Mouse (Mus musculus): Measurements from ENCODE around the gene Adamtsl4.
A peak's percentile ranks its signal among the peaks of the same experiment; 100 is the strongest.
"Not testable (repeated sequence)": the region's sequence is repeated elsewhere in the genome, so short reads cannot be mapped to it uniquely, and the experiment has no call there.

Gene Adamtsl4

DNA sequence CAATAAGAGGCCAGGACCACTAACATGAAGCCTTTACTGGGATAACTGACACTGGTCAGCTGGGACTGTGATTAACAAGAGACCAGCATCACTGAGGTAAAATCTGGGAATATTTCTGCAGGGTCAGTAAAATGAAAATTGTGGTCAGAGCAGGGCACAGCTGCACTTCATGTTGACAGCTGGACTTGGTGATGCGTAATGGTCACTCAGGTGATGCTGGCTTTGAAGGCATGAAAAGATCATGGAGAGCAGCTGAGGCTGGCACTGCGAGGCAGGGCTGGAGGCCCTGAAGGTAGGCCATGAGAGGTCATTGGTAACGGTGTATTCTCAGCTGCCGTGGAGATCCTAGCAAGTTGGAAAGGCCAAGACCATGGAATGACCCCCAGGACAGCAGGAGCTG lies 10.6 kb upstream of the Adamtsl4 start:
- no peak for DNase-seq

DNA sequence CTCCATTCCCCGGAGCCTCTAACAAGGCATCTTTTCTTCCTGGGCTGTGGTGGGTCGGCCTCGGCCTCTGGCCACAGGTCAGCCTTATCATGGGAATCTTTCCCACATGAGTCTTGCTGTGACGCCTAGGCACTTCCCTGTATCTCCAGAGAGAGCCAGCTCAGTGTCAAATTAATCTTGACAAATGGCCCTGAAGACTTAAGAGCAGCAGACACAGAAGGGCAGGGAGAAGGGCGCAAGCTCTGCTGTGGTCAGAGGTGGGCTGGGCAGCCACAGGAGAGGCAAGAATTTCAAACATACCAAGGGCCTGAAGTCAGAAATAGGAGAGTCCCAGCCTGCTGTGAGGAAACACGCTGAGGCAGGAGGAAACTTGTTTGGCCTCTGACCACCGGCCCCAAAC lies 8.6 kb upstream of the Adamtsl4 start:
- no peak for DNase-seq

- DNase-seq, result no peak
Observed at GRCm38 (mm10) chr3:95695796-95696195, 8.1 kb upstream of the Adamtsl4 start.

- no peak for DNase-seq
Observed at GRCm38 (mm10) chr3:95694808-95695703, 7.3 kb upstream of the Adamtsl4 start.

DNA sequence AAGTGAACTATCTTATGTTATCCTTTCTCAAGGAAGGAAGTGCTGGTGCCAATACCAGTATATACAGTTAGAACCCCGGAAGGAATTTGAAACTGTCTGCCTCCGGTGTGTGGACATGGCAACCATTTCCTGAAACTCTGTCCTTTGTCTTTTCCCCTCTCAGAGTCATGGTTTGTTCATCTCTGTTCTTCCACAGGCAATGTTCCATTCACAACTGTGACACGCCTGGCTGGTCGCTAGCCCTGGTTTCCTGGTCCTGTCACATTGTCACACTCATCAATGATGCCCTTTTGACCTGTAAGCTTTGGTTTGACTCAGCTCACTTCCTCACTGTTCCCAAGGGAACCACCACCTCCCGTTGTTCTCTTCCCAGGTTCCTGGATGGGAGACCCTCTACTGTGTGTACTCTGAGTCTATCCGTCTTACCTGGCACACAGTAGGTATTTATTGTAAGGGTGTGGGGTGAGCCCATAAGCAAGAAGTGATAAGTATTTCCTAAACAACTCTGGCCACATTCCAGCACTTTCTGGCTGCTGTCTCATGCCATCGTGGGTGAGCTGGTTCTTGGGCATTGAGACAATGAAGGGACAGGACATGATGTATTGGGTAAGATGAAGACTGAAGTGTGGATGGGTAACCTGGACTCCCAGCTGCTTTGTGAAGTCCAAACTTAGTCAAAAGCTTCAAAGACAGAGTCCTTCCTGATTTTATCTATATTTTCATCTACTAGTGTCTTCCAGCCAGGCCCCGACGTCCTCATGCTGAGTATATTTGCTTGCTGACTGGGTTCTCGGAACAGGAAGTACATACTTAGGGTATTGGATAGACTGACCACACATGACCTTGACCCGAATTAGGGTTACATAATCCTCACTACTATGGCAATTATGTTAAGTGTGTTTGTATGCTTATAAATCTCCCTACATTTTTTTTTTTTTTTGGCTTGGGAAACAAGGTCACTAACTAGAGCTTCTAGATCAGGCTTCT lies 6.4 kb upstream of the Adamtsl4 start:
- DNase-seq, result no peak

- no peak for DNase-seq
Observed at GRCm38 (mm10) chr3:95692677-95693076, 5.0 kb upstream of the Adamtsl4 start.

DNA sequence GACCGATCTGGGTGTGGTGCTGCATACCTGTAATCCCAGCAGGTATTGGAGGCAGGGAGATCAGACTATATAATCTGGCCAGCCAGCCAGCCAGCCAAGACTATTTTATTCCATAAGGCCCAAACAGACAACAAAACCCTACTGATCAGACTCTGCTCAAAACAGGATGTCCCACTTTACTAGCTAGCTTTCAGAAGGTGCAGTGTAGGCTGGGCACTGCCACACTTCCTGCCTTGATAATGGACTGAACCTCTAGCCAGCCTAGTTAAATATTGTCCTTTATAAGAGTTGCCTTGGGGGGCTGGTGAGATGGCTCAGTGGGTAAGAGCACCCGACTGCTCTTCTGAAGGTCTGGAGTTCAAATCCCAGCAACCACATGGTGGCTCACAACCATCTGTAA lies 2.8 kb upstream of the Adamtsl4 start:
- DNase-seq, result not testable (repeated sequence)

- no peak for DNase-seq
Observed at GRCm38 (mm10) chr3:95689940-95690339, 2.2 kb upstream of the Adamtsl4 start.

GRCm38 (mm10) chr3:95689171-95689915 lies 1.6 kb upstream of the Adamtsl4 start:
- DNase-seq, result no peak

GRCm38 (mm10) chr3:95687168-95687523 lies 571 bp downstream of the Adamtsl4 start:
- DNase-seq, result no peak

- no peak for DNase-seq
Observed at GRCm38 (mm10) chr3:95686492-95687167, 1.1 kb downstream of the Adamtsl4 start.

GRCm38 (mm10) chr3:95685701-95686100 lies 2.0 kb downstream of the Adamtsl4 start:
- DNase-seq, result no peak

GRCm38 (mm10) chr3:95685301-95685700 lies 2.4 kb downstream of the Adamtsl4 start:
- DNase-seq, result no peak

- DNase-seq, result no peak
Observed at GRCm38 (mm10) chr3:95684846-95685245, 2.9 kb downstream of the Adamtsl4 start.

DNA sequence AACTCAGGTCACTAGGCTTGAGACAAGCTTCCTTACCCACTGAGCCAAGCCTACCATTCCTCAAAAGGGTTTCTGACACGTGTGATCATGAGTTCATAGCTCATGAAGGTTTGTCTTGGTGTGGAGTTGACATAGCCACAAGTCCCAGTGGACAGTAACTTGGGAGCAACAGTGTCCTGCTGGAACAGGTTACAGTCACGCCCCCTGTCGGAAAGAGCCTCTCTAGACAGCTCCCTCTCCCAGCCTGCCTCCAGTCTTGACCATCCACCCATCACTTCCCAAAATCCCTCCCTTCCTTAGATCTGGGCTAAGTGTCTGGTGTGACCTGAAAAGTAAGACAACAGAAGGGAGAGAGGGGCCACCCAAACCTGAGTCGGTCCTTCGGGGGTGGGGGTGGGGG lies 4.8 kb downstream of the Adamtsl4 start:
- no peak for DNase-seq

- no peak for DNase-seq
Observed at GRCm38 (mm10) chr3:95681365-95681764, 6.4 kb downstream of the Adamtsl4 start.

- DNase-seq, result no peak
Observed at GRCm38 (mm10) chr3:95680673-95681072, 7.0 kb downstream of the Adamtsl4 start.

- DNase-seq, result no peak
Observed at GRCm38 (mm10) chr3:95679551-95679950, 8.2 kb downstream of the Adamtsl4 start.

DNA sequence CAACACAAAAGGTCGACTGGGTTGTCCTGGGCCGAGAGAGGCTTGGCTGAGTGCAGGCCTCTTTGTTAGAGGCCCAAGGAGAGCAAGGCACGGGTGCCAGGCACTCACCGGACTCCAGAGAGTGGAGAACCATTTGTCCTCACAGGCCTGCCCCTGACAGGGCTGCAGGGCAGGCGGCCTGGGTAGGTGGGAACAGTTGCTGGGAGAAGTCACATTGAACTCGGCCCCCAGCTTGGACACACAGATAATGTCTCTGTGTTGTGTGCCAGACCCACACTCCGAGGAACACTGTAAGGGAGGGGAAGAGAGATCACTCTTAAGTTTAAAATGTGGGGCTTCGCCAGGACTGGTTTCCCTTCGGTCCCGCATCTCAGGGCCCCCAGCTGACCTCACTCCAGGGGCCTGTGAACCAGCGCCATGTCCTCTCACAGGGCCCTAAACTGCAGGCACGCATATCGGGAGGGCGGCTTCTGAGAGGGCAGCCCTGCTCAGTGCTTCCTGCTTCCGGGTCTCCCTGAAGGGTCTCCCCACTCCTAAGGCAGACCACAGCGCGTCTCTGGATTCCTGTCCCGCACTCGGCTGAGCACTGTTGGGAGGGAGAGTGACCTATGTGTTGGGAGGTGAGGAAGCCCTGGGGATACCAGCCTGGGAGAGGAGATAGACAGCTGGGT lies 10.2 kb downstream of the Adamtsl4 start:
- no peak for DNase-seq

GRCm38 (mm10) chr3:95676745-95677419 lies 10.8 kb downstream of the Adamtsl4 start:
- DNase-seq, result peak; percentile 57
